Mouse (Mus musculus) lung, postnatal 25 days (tissue): ENCODE measurements around the gene Ranbp2.
"Not testable (repeated sequence)": the region's sequence is repeated elsewhere in the genome, so short reads cannot be mapped to it uniquely, and the experiment has no call there.

Experiments used
- DNase-seq: peaks from one replicate; pipeline ENCODE4 v3.0.0; 2022; ENCODE audit warnings: low spot score

Ranbp2 gene

GRCm38 (mm10) chr10:58497320-58498284 is 50.9 kb downstream of the Ranbp2 start, which contains the start of gene Ccdc138:
Gene Ccdc138, plus strand, starts transcription at chr10:58497948.
- DNase-seq = peak; percentile 94

GRCm38 (mm10) chr10:58498516-58498915 is 51.8 kb downstream of the Ranbp2 start:
- DNase-seq = peak; percentile 18

DNA sequence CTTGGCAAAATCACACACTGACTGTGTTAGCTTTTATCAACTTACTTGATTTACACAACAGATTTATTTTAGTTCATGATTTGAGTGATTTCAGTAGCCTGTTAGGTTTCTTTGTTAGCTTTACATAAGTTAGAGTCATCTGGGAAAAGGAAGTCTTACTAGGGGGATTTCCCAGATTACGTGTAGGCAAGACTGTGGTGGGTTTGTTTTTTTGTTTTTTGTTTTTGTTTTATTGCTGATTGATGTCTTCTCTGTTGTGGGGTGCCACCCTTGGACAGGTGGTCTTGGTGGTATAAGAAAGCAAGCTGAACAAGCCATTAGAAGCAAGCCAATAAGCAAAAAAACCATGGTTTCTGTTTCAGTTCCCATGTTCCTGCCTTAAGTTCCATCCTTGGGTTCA is 82.6 kb downstream of the Ranbp2 start:
- no peak for DNase-seq

DNA sequence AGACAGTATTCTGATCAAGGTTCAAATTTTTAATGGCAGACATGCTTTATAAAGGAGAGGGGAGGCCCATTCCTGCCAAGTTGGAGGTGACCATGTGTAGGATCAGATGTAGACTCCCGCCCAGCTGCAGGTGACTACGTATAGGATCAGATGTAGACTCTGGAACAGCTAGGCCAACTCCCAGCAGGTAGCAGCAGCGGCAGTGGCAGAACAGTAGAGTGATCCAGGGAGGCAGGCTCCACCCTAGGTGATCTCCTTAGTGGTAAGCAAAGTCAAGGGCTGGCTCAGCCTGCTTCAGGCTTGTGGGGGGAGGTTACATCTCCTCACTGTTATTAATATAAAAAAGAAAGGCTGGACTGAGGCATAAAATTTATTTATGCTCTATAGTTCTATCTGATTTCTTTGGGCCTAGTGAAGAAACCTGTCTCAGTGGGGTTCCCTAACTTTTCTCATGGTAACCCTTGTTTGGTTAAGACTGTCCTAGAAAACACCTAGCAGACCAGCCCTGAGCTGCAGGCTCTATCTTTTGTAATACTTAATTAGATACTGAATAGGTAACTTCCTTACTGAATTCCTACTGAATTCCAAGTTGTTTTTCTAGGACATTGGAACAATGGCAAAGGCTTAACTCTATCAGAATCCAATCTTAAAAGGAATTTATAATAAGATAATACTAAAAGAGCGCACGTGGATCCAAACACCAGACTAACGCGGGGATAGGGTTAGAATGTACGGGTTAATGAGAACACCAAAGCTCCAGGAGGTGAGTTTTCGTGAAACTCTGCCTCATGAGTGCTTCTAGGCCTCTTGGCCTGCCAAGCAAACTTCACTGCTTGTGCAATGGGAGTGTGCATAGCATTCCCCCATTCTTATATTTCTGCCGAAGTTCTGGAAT is 84.4 kb downstream of the Ranbp2 start:
- no peak for DNase-seq

DNA sequence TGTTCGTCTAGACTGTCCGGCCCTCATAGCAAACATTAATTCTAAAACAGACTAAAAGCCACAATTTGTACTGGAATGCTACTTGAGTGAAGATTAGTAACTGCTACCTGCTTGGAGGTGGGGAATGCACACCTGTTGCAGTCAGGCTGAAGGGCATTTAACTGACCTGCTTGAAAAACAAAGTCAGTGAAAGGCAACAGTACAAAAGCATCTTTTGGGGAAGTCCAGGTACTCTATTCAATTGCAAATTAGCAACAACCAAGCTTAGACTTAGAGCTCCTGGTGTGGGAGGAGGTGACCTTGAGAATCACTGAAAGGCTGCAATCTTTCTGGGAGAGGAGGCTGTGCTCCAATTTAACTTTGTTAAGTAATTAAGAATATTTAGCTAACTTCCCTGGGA is 85.5 kb downstream of the Ranbp2 start:
- DNase-seq = no peak

- DNase-seq = not testable (repeated sequence)
Measured at GRCm38 (mm10) chr10:58536276-58536675, 89.6 kb downstream of the Ranbp2 start.

DNA sequence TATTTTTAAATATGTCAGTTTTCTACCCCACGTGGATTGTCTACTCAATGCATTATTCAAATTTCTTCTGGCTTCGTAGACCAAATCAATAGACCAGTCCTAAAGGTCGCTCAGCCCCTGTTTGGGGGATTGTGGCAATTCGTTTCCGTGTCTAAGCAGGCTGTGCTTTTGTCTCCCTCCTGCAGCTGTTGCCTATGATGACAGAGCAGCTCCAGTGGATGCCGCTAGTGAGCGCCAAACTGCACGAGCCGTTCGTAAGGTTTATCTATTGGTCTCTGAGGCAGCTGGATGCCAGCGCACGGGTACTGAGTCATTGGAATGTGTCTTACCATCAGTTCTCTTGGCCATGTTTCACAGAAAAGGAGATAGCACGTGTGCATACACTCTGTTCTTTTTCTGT is 93.9 kb downstream of the Ranbp2 start:
- no peak for DNase-seq
